Mouse (Mus musculus): Measurements from ENCODE around the gene Pcca.

DNA sequence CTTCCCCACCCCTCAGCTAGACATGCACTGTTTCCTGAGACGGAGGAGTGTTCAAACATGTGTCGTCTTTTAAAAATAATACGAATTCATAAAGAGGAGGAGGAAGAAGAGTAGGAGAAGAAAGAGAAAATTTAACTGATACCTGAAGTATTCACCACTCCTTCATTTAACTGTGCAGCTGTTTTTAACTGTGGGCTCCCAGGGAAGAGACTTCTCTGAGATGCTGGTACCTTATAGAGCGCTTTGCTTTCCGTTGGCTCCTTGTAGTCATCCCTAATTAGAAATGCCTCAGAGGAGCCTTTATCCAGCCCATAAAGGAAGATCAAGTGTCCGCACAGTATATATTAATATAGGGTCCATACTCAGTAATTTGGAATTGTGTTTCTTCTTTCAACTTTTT is 42.6 kb upstream of the Pcca start:
- TF ChIP-seq GATA1 (IDR thresholded peaks at IDR 0.05; ENCODE audit: borderline replicate concordance, low read length): no peak
- no peak for TF ChIP-seq FLI1 (IDR thresholded peaks at IDR 0.05; ENCODE audit: low read length)
